Mouse (Mus musculus): Measurements from ENCODE around the gene Slc27a1. TPM values are rescaled to one million over a fixed set of nuclear protein-coding genes. Genes with fewer than 3 reads are reported as not detected.

Slc27a1 gene
- polyA plus RNA-seq, 1 experiment from 2014 or later, result 51.1 TPM

GRCm38 (mm10) chr8:71558071-71558957 lies 10.4 kb upstream of the Slc27a1 start, which contains the start of gene Tmem221:
Gene Tmem221 (minus strand): TSS chr8:71558871.
- Histone ChIP-seq H3K36me3 (no peaks in the 10 kb centered on the region), H3K9ac (0 out of 2 replicates have a peak within 1 kb of the TSS, but pooled peaks have one; percentile 1), H3K4me1 (peaks cover 24% of the 10 kb centered on the region), H3K27ac (replicated peaks) (no peak within 1 kb of the TSS), H3K4me3 (replicated peaks) (peak within 1 kb of the TSS; percentile 43), H3K4me2 (replicated peaks) (peak within 1 kb of the TSS; percentile 70), H3K9me3 (replicated peaks) (no peaks in the 10 kb centered on the region), H3K27me3 (peaks cover 69% of the 10 kb centered on the region)
- WGBS, result 3% methylated on average over 70 of the region's 70 CpGs
- ATAC-seq (ENCODE audit: insufficient number of reproducible peaks, low FRiP score, low TSS enrichment, low read depth), result no peak

GRCm38 (mm10) chr8:71558958-71559690 lies 9.6 kb upstream of the Slc27a1 start:
- 2% methylated on average over 24 of the region's 24 CpGs for WGBS
- peak overlapping the region; percentile 43 for H3K4me3 ChIP-seq (replicated peaks)
- H3K36me3 ChIP-seq, result no peaks in the 10 kb centered on the region
- peak overlapping the region; percentile 70 for H3K4me2 ChIP-seq (replicated peaks)
- no peak overlapping the region for H3K27ac ChIP-seq (replicated peaks)
- no peak overlapping the region for H3K9ac ChIP-seq
- H3K27me3 ChIP-seq, result peaks cover 69% of the 10 kb centered on the region
- ATAC-seq (ENCODE audit: insufficient number of reproducible peaks, low FRiP score, low TSS enrichment, low read depth), result peak; percentile 17; the same call in 1 of the 2 replicates
- H3K9me3 ChIP-seq (replicated peaks), result 0 out of 2 replicates have a peak, but pooled peaks cover 2% of the 10 kb centered on the region
- H3K4me1 ChIP-seq, result peaks cover 24% of the 10 kb centered on the region

- Histone ChIP-seq H3K4me1 (peaks cover 24% of the 10 kb centered on the region), H3K36me3 (no peaks in the 10 kb centered on the region), H3K27ac (replicated peaks) (no peak overlapping the region), H3K4me2 (replicated peaks) (no peak overlapping the region), H3K27me3 (peaks cover 69% of the 10 kb centered on the region), H3K9me3 (replicated peaks) (0 out of 2 replicates have a peak, but pooled peaks cover 5% of the 10 kb centered on the region), H3K9ac (no peak overlapping the region), H3K4me3 (replicated peaks) (no peak overlapping the region)
- 77% methylated on average over 3 of the region's 3 CpGs for WGBS
- no peak for ATAC-seq (ENCODE audit: insufficient number of reproducible peaks, low FRiP score, low TSS enrichment, low read depth)
These were observed 8.6 kb upstream of the Slc27a1 start for GRCm38 (mm10) chr8:71560071-71560470.

GRCm38 (mm10) chr8:71560765-71561164 lies 7.9 kb upstream of the Slc27a1 start:
- no peaks in the 10 kb centered on the region for H3K36me3 ChIP-seq
- 86% methylated on average over 5 of the region's 5 CpGs for WGBS
- H3K27ac ChIP-seq (replicated peaks), result no peak overlapping the region
- H3K9me3 ChIP-seq (replicated peaks), result 0 out of 2 replicates have a peak, but pooled peaks cover 5% of the 10 kb centered on the region
- peaks cover 24% of the 10 kb centered on the region for H3K4me1 ChIP-seq
- H3K4me3 ChIP-seq (replicated peaks), result no peak overlapping the region
- no peak overlapping the region for H3K9ac ChIP-seq
- H3K27me3 ChIP-seq, result peaks cover 69% of the 10 kb centered on the region
- H3K4me2 ChIP-seq (replicated peaks), result no peak overlapping the region
- ATAC-seq (ENCODE audit: insufficient number of reproducible peaks, low FRiP score, low TSS enrichment, low read depth), result no peak

GRCm38 (mm10) chr8:71561401-71561800 lies 7.3 kb upstream of the Slc27a1 start:
- H3K36me3 ChIP-seq, result no peaks in the 10 kb centered on the region
- no peak overlapping the region for H3K4me3 ChIP-seq (replicated peaks)
- no peak for ATAC-seq (ENCODE audit: insufficient number of reproducible peaks, low FRiP score, low TSS enrichment, low read depth)
- no peak overlapping the region for H3K27ac ChIP-seq (replicated peaks)
- 0 out of 2 replicates have a peak, but pooled peaks cover 5% of the 10 kb centered on the region for H3K9me3 ChIP-seq (replicated peaks)
- H3K27me3 ChIP-seq, result peaks cover 67% of the 10 kb centered on the region
- WGBS, result 3% methylated on average over 15 of the region's 15 CpGs
- H3K9ac ChIP-seq, result no peak overlapping the region
- H3K4me1 ChIP-seq, result peaks cover 24% of the 10 kb centered on the region
- no peak overlapping the region for H3K4me2 ChIP-seq (replicated peaks)

- no peak; the same call in 1 of the 2 replicates for ATAC-seq (ENCODE audit: insufficient number of reproducible peaks, low FRiP score, low TSS enrichment, low read depth)
- peak overlapping the region; percentile 30 for H3K4me3 ChIP-seq (replicated peaks)
- no peaks in the 10 kb centered on the region for H3K36me3 ChIP-seq
- under 1% methylated on average over 33 of the region's 33 CpGs for WGBS
- H3K4me1 ChIP-seq, result peaks cover 24% of the 10 kb centered on the region
- 0 out of 2 replicates have a peak, but pooled peaks cover 5% of the 10 kb centered on the region for H3K9me3 ChIP-seq (replicated peaks)
- peaks cover 56% of the 10 kb centered on the region for H3K27me3 ChIP-seq
- H3K4me2 ChIP-seq (replicated peaks), result peak overlapping the region; percentile 52
- 0 out of 2 replicates have a peak overlapping the region, but pooled peaks have one; percentile 9 for H3K9ac ChIP-seq
- no peak overlapping the region for H3K27ac ChIP-seq (replicated peaks)
These were observed 5.9 kb upstream of the Slc27a1 start for GRCm38 (mm10) chr8:71562751-71563150.

- WGBS, result 86% methylated on average over 4 of the region's 4 CpGs
- no peak overlapping the region for H3K9ac ChIP-seq
- 0 out of 2 replicates have a peak, but pooled peaks cover 5% of the 10 kb centered on the region for H3K9me3 ChIP-seq (replicated peaks)
- peaks cover 44% of the 10 kb centered on the region for H3K27me3 ChIP-seq
- no peak for ATAC-seq (ENCODE audit: insufficient number of reproducible peaks, low FRiP score, low TSS enrichment, low read depth)
- no peaks in the 10 kb centered on the region for H3K36me3 ChIP-seq
- no peak overlapping the region for H3K4me2 ChIP-seq (replicated peaks)
- H3K4me1 ChIP-seq, result peaks cover 19% of the 10 kb centered on the region
- H3K4me3 ChIP-seq (replicated peaks), result no peak overlapping the region
- no peak overlapping the region for H3K27ac ChIP-seq (replicated peaks)
These were observed 4.7 kb upstream of the Slc27a1 start for GRCm38 (mm10) chr8:71563992-71564391.

- no peak within 1 kb of the TSS for H3K4me2 ChIP-seq (replicated peaks)
- 55% methylated on average over 3 of the region's 3 CpGs for WGBS
- no peak within 1 kb of the TSS for H3K9ac ChIP-seq
These were observed 2.2 kb upstream of the Slc27a1 start, which contains the start of gene Nxnl1 for GRCm38 (mm10) chr8:71566501-71566900. Gene Nxnl1 (minus strand): TSS chr8:71566601.

GRCm38 (mm10) chr8:71567587-71567986 lies 1.1 kb upstream of the Slc27a1 start:
- Histone ChIP-seq H3K27me3 (peaks cover 10% of the 10 kb centered on the region), H3K36me3 (no peaks in the 10 kb centered on the region), H3K4me3 (replicated peaks) (no peak overlapping the region), H3K9ac (no peak overlapping the region), H3K9me3 (replicated peaks) (0 out of 2 replicates have a peak, but pooled peaks cover 5% of the 10 kb centered on the region), H3K27ac (replicated peaks) (no peak overlapping the region), H3K4me2 (replicated peaks) (no peak overlapping the region), H3K4me1 (peaks cover 29% of the 10 kb centered on the region)
- 75% methylated on average over 7 of the region's 7 CpGs for WGBS
- ATAC-seq (ENCODE audit: insufficient number of reproducible peaks, low FRiP score, low TSS enrichment, low read depth), result no peak

More at GRCm38 (mm10) chr8:71566501-71566900, 2.2 kb upstream of the Slc27a1 start, which contains the start of gene Nxnl1:
- ATAC-seq (ENCODE audit: insufficient number of reproducible peaks, low FRiP score, low TSS enrichment, low read depth), result no peak
- H3K36me3 ChIP-seq, result no peaks in the 10 kb centered on the region
- 0 out of 2 replicates have a peak, but pooled peaks cover 5% of the 10 kb centered on the region for H3K9me3 ChIP-seq (replicated peaks)
- peaks cover 30% of the 10 kb centered on the region for H3K4me1 ChIP-seq
- H3K27me3 ChIP-seq, result peaks cover 21% of the 10 kb centered on the region
- H3K27ac ChIP-seq (replicated peaks), result no peak within 1 kb of the TSS
- no peak within 1 kb of the TSS for H3K4me3 ChIP-seq (replicated peaks)

- 0 out of 2 replicates have a peak, but pooled peaks cover 3% of the 10 kb centered on the region for H3K27me3 ChIP-seq
- peak overlapping the region; percentile 93 for H3K27ac ChIP-seq (replicated peaks)
- peak overlapping the region; percentile 64 for H3K4me3 ChIP-seq (replicated peaks)
- ATAC-seq (ENCODE audit: insufficient number of reproducible peaks, low FRiP score, low TSS enrichment, low read depth), result no peak
- H3K36me3 ChIP-seq, result no peaks in the 10 kb centered on the region
- H3K4me1 ChIP-seq, result peaks cover 27% of the 10 kb centered on the region
- peak overlapping the region; percentile 39; the same call in 1 of the 2 replicates for H3K9ac ChIP-seq
- H3K4me2 ChIP-seq (replicated peaks), result peak overlapping the region; percentile 85
- 15% methylated on average over 6 of the region's 6 CpGs for WGBS
- 0 out of 2 replicates have a peak, but pooled peaks cover 5% of the 10 kb centered on the region for H3K9me3 ChIP-seq (replicated peaks)
These were observed 259 bp downstream of the Slc27a1 start for GRCm38 (mm10) chr8:71568941-71569340.

Measured in embryonic facial prominence, embryonic 15.5 days (tissue).